Mouse (Mus musculus): ENCODE results near the gene Dnah8. TPM values are rescaled to one million over a fixed set of nuclear protein-coding genes. Genes with fewer than 3 reads are reported as not detected.
A peak's percentile ranks its signal among the peaks of the same experiment; 100 is the strongest.

Gene Dnah8
- polyA plus RNA-seq, 1 experiment from 2014 or later, result 2.1 TPM

GRCm38 (mm10) chr17:30752370-30752818 is 128.2 kb downstream of the Dnah8 start:
- Histone ChIP-seq H3K4me2 (ENCODE audit: low read length) (no peak overlapping the region), H3K27me3 (ENCODE audit: control insufficient read depth, insufficient read depth, low read length) (no peaks in the 10 kb centered on the region), H3K9ac (replicated peaks; ENCODE audit: low read length) (no peak overlapping the region), H3K4me3 (replicated peaks; ENCODE audit: low read depth, low read length) (no peak overlapping the region), H3K36me3 (ENCODE audit: control insufficient read depth, insufficient read depth, low read length) (no peaks in the 10 kb centered on the region), H3K4me1 (ENCODE audit: control insufficient read depth, insufficient read depth, low read length) (peaks cover 8% of the 10 kb centered on the region; the same call in 1 of the 2 replicates), H3K27ac (replicated peaks; ENCODE audit: low read depth, low read length) (no peak overlapping the region), H3K9me3 (ENCODE audit: control insufficient read depth, low read length) (no peaks in the 10 kb centered on the region)
- 72% methylated on average over 12 of the region's 12 CpGs for WGBS
- no peak for ATAC-seq (ENCODE audit: low FRiP score, low TSS enrichment)
- DNase-seq, result peak; percentile 70

GRCm38 (mm10) chr17:30753201-30753600 is 129.0 kb downstream of the Dnah8 start:
- Histone ChIP-seq H3K27ac (replicated peaks; ENCODE audit: low read depth, low read length) (no peak overlapping the region), H3K36me3 (ENCODE audit: control insufficient read depth, insufficient read depth, low read length) (no peaks in the 10 kb centered on the region), H3K27me3 (ENCODE audit: control insufficient read depth, insufficient read depth, low read length) (no peaks in the 10 kb centered on the region), H3K9ac (replicated peaks; ENCODE audit: low read length) (no peak overlapping the region), H3K9me3 (ENCODE audit: control insufficient read depth, low read length) (no peaks in the 10 kb centered on the region), H3K4me1 (ENCODE audit: control insufficient read depth, insufficient read depth, low read length) (peaks cover 8% of the 10 kb centered on the region; the same call in 1 of the 2 replicates), H3K4me2 (ENCODE audit: low read length) (no peak overlapping the region), H3K4me3 (replicated peaks; ENCODE audit: low read depth, low read length) (no peak overlapping the region)
- ATAC-seq (ENCODE audit: low FRiP score, low TSS enrichment), result no peak
- WGBS, result 93% methylated on average over 6 of the region's 6 CpGs
- DNase-seq, result no peak

- H3K36me3 ChIP-seq (ENCODE audit: control insufficient read depth, insufficient read depth, low read length), result no peaks in the 10 kb centered on the region
- no peaks in the 10 kb centered on the region for H3K9me3 ChIP-seq (ENCODE audit: control insufficient read depth, low read length)
- ATAC-seq (ENCODE audit: low FRiP score, low TSS enrichment) (no peak), DNase-seq (no peak)
- no peak overlapping the region for H3K9ac ChIP-seq (replicated peaks; ENCODE audit: low read length)
- no peaks in the 10 kb centered on the region for H3K27me3 ChIP-seq (ENCODE audit: control insufficient read depth, insufficient read depth, low read length)
- H3K27ac ChIP-seq (replicated peaks; ENCODE audit: low read depth, low read length), result no peak overlapping the region
- no peaks in the 10 kb centered on the region for H3K4me1 ChIP-seq (ENCODE audit: control insufficient read depth, insufficient read depth, low read length)
- WGBS, result 98% methylated on average over 5 of the region's 5 CpGs
- no peak overlapping the region for H3K4me3 ChIP-seq (replicated peaks; ENCODE audit: low read depth, low read length)
- H3K4me2 ChIP-seq (ENCODE audit: low read length), result no peak overlapping the region
Observed at GRCm38 (mm10) chr17:30756771-30757170, 132.6 kb downstream of the Dnah8 start.

GRCm38 (mm10) chr17:30760307-30760706 is 136.2 kb downstream of the Dnah8 start:
- DNase-seq (no peak), ATAC-seq (ENCODE audit: low FRiP score, low TSS enrichment) (no peak)
- no peaks in the 10 kb centered on the region for H3K4me1 ChIP-seq (ENCODE audit: control insufficient read depth, insufficient read depth, low read length)
- H3K36me3 ChIP-seq (ENCODE audit: control insufficient read depth, insufficient read depth, low read length), result no peaks in the 10 kb centered on the region
- H3K4me2 ChIP-seq (ENCODE audit: low read length), result no peak overlapping the region
- H3K9me3 ChIP-seq (ENCODE audit: control insufficient read depth, low read length), result no peaks in the 10 kb centered on the region
- H3K27me3 ChIP-seq (ENCODE audit: control insufficient read depth, insufficient read depth, low read length), result no peaks in the 10 kb centered on the region
- 97% methylated on average over 4 of the region's 4 CpGs for WGBS
- no peak overlapping the region for H3K4me3 ChIP-seq (replicated peaks; ENCODE audit: low read depth, low read length)
- no peak overlapping the region for H3K9ac ChIP-seq (replicated peaks; ENCODE audit: low read length)
- no peak overlapping the region for H3K27ac ChIP-seq (replicated peaks; ENCODE audit: low read depth, low read length)

- no peak overlapping the region for H3K4me3 ChIP-seq (replicated peaks; ENCODE audit: low read depth, low read length)
- ATAC-seq (ENCODE audit: low FRiP score, low TSS enrichment) (no peak), DNase-seq (no peak)
- H3K36me3 ChIP-seq (ENCODE audit: control insufficient read depth, insufficient read depth, low read length), result no peaks in the 10 kb centered on the region
- no peak overlapping the region for H3K27ac ChIP-seq (replicated peaks; ENCODE audit: low read depth, low read length)
- no peak overlapping the region for H3K9ac ChIP-seq (replicated peaks; ENCODE audit: low read length)
- no peak overlapping the region for H3K4me2 ChIP-seq (ENCODE audit: low read length)
- WGBS, result 92% methylated on average over 8 of the region's 8 CpGs
- no peaks in the 10 kb centered on the region for H3K27me3 ChIP-seq (ENCODE audit: control insufficient read depth, insufficient read depth, low read length)
- H3K9me3 ChIP-seq (ENCODE audit: control insufficient read depth, low read length), result no peaks in the 10 kb centered on the region
- no peaks in the 10 kb centered on the region for H3K4me1 ChIP-seq (ENCODE audit: control insufficient read depth, insufficient read depth, low read length)
Observed at GRCm38 (mm10) chr17:30764276-30764675, 140.1 kb downstream of the Dnah8 start.

GRCm38 (mm10) chr17:30774416-30774815 is 150.3 kb downstream of the Dnah8 start:
- no peak overlapping the region for H3K4me2 ChIP-seq (ENCODE audit: low read length)
- H3K27me3 ChIP-seq (ENCODE audit: control insufficient read depth, insufficient read depth, low read length), result no peaks in the 10 kb centered on the region
- ATAC-seq (ENCODE audit: low FRiP score, low TSS enrichment) (no peak), DNase-seq (no peak)
- H3K4me1 ChIP-seq (ENCODE audit: control insufficient read depth, insufficient read depth, low read length), result no peaks in the 10 kb centered on the region
- H3K27ac ChIP-seq (replicated peaks; ENCODE audit: low read depth, low read length), result no peak overlapping the region
- H3K9me3 ChIP-seq (ENCODE audit: control insufficient read depth, low read length), result no peaks in the 10 kb centered on the region
- H3K4me3 ChIP-seq (replicated peaks; ENCODE audit: low read depth, low read length), result no peak overlapping the region
- H3K9ac ChIP-seq (replicated peaks; ENCODE audit: low read length), result no peak overlapping the region
- H3K36me3 ChIP-seq (ENCODE audit: control insufficient read depth, insufficient read depth, low read length), result no peaks in the 10 kb centered on the region

- Histone ChIP-seq H3K4me3 (replicated peaks; ENCODE audit: low read depth, low read length) (no peak overlapping the region), H3K27ac (replicated peaks; ENCODE audit: low read depth, low read length) (no peak overlapping the region), H3K9me3 (ENCODE audit: control insufficient read depth, low read length) (no peaks in the 10 kb centered on the region), H3K4me2 (ENCODE audit: low read length) (no peak overlapping the region), H3K4me1 (ENCODE audit: control insufficient read depth, insufficient read depth, low read length) (no peaks in the 10 kb centered on the region), H3K36me3 (ENCODE audit: control insufficient read depth, insufficient read depth, low read length) (no peaks in the 10 kb centered on the region), H3K9ac (replicated peaks; ENCODE audit: low read length) (no peak overlapping the region), H3K27me3 (ENCODE audit: control insufficient read depth, insufficient read depth, low read length) (no peaks in the 10 kb centered on the region)
- no peak for DNase-seq
- WGBS, result 48% methylated on average over 5 of the region's 5 CpGs
- ATAC-seq (ENCODE audit: low FRiP score, low TSS enrichment), result no peak
Observed at GRCm38 (mm10) chr17:30775096-30775495, 150.9 kb downstream of the Dnah8 start.

GRCm38 (mm10) chr17:30781046-30781445 is 156.9 kb downstream of the Dnah8 start:
- no peak overlapping the region for H3K4me3 ChIP-seq (replicated peaks; ENCODE audit: low read depth, low read length)
- H3K36me3 ChIP-seq (ENCODE audit: control insufficient read depth, insufficient read depth, low read length), result no peaks in the 10 kb centered on the region
- DNase-seq (no peak), ATAC-seq (ENCODE audit: low FRiP score, low TSS enrichment) (no peak)
- H3K9ac ChIP-seq (replicated peaks; ENCODE audit: low read length), result no peak overlapping the region
- WGBS, result 86% methylated on average over 8 of the region's 8 CpGs
- no peaks in the 10 kb centered on the region for H3K4me1 ChIP-seq (ENCODE audit: control insufficient read depth, insufficient read depth, low read length)
- no peak overlapping the region for H3K27ac ChIP-seq (replicated peaks; ENCODE audit: low read depth, low read length)
- H3K27me3 ChIP-seq (ENCODE audit: control insufficient read depth, insufficient read depth, low read length), result no peaks in the 10 kb centered on the region
- no peaks in the 10 kb centered on the region for H3K9me3 ChIP-seq (ENCODE audit: control insufficient read depth, low read length)
- no peak overlapping the region for H3K4me2 ChIP-seq (ENCODE audit: low read length)

GRCm38 (mm10) chr17:30782286-30782685 is 158.1 kb downstream of the Dnah8 start:
- Histone ChIP-seq H3K27me3 (ENCODE audit: control insufficient read depth, insufficient read depth, low read length) (no peaks in the 10 kb centered on the region), H3K9ac (replicated peaks; ENCODE audit: low read length) (no peak overlapping the region), H3K9me3 (ENCODE audit: control insufficient read depth, low read length) (no peaks in the 10 kb centered on the region), H3K36me3 (ENCODE audit: control insufficient read depth, insufficient read depth, low read length) (no peaks in the 10 kb centered on the region), H3K27ac (replicated peaks; ENCODE audit: low read depth, low read length) (0 out of 2 replicates have a peak overlapping the region, but pooled peaks have one; percentile 9), H3K4me2 (ENCODE audit: low read length) (no peak overlapping the region), H3K4me1 (ENCODE audit: control insufficient read depth, insufficient read depth, low read length) (no peaks in the 10 kb centered on the region), H3K4me3 (replicated peaks; ENCODE audit: low read depth, low read length) (no peak overlapping the region)
- WGBS, result 75% methylated on average over 14 of the region's 14 CpGs
- ATAC-seq (ENCODE audit: low FRiP score, low TSS enrichment) (no peak), DNase-seq (peak; percentile 20)
